Mouse (Mus musculus) embryonic facial prominence, embryonic 11.5 days (tissue): ENCODE measurements around the gene Peak1. TPM values are rescaled to one million over a fixed set of nuclear protein-coding genes. Genes with fewer than 3 reads are reported as not detected.

ENCODE experiments used
- ATAC-seq: fragments of 200-750 bp; cut with Nextera tagmentation; replicated peaks from 2 replicates; pipeline ENCODE4 v1.8.0; 2017; ENCODE audit warnings: low read depth; ENCODE audit not compliant: insufficient number of reproducible peaks, low FRiP score, low TSS enrichment
- DNase-seq: peaks from one replicate; pipeline ENCODE4 v3.0.0-alpha.2; 2015; ENCODE audit warnings: low spot score
- H3K27ac ChIP-seq: fragments of 300-500 bp; sonication (generic); replicated peaks from 2 replicates; pipeline ENCODE4 v1.5.1; 2014; ENCODE audit warnings: mild to moderate bottlenecking, low read depth, low read length, control low read depth
- H3K27me3 ChIP-seq: fragments of 300-500 bp; sonication (generic); 2 replicates; pipeline ENCODE4 v1.6.1; 2014; ENCODE audit warnings: mild to moderate bottlenecking, low read length, moderate library complexity, mixed read lengths; ENCODE audit not compliant: control insufficient read depth, insufficient read depth
- H3K36me3 ChIP-seq: fragments of 300-500 bp; sonication (generic); replicated peaks from 2 replicates; pipeline ENCODE4 v1.6.1; 2014; ENCODE audit warnings: low read depth, mild to moderate bottlenecking, low read length, moderate library complexity, mixed read lengths; ENCODE audit not compliant: control insufficient read depth, insufficient read depth
- H3K4me1 ChIP-seq: fragments of 300-500 bp; sonication (generic); 2 replicates; pipeline ENCODE4 v1.6.1; 2014; ENCODE audit warnings: low read length, mixed read lengths; ENCODE audit not compliant: control insufficient read depth, insufficient read depth
- H3K4me2 ChIP-seq: fragments of 300-500 bp; sonication (generic); 2 replicates; pipeline ENCODE4 v1.6.1; 2014; ENCODE audit warnings: low read depth, mild to moderate bottlenecking, control low read depth, low read length, moderate library complexity
- H3K4me3 ChIP-seq: fragments of 300-500 bp; sonication (generic); 2 replicates; pipeline ENCODE4 v1.5.1; 2014; ENCODE audit warnings: low read depth, low read length, control low read depth
- H3K9ac ChIP-seq: fragments of 300-500 bp; sonication (generic); replicated peaks from 2 replicates; pipeline ENCODE4 v1.6.1; 2014; ENCODE audit warnings: mild to moderate bottlenecking, control low read depth, low read length
- H3K9me3 ChIP-seq: fragments of 300-500 bp; sonication (generic); replicated peaks from 2 replicates; pipeline ENCODE4 v1.6.1; 2016; ENCODE audit warnings: mild to moderate bottlenecking, low read length, inconsistent platforms, mixed read lengths; ENCODE audit not compliant: control insufficient read depth
- WGBS: fragments of 180-500 bp; shearing (Covaris S2); extraction: QIAGEN DNeasy Blood & Tissue Kit; methylation state at CpG from one replicate; pipeline ENCODE4 v1.1.7; 2014; 5-methylcytosine and 5-hydroxymethylcytosine counted together
- polyA plus RNA-seq: library from polyadenylated mRNA; unstranded; fragments of >200 nt; fragmentation: Nextera tagmentation; extraction: Ambion mirVana; gene quantifications from 2 replicates; pipeline ENCODE4 v1.2.1, GENCODE M21; 2014

The Peak1 gene
- polyA plus RNA-seq, 1 experiment from 2014 or later: 8.8 TPM

DNA sequence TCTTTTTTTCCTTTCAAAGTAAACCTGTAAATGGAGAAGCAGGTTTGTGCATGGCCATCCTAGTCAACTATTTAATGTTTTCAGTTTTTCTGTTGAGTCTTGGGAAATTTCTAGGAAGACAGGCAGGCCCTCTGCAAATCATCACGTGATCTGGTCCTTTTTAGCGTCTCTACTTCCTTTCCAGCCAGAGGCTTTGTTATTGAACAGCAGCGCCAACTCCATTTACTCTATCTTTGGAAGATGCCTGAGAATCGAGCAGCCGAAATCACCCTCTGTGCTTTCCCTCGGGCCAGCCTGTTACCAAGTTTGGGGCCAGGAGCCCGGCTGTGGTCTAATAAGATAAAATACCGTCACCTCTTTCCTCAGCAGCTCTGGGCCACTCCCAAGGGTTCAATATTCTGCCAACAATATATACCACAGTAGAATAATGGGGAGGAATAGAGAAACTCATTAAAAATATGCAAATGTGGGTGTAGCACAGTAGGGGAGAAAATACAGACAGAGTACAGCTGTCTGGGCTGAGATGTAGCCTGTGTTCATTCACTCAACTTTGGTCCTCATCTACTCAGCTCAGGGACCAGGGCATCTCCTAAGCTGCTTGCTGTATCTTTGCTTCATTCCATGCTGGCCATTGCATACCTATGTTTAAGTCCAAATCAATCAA, 237.6 kb downstream of the Peak1 start:
- H3K4me2 ChIP-seq: no peak overlapping the region
- H3K36me3 ChIP-seq: no peaks in the 10 kb centered on the region
- no peak overlapping the region for H3K27ac ChIP-seq
- H3K4me3 ChIP-seq: no peak overlapping the region
- H3K9ac ChIP-seq: no peak overlapping the region
- H3K4me1 ChIP-seq: no peaks in the 10 kb centered on the region
- WGBS: 41% methylated on average over 8 of the region's 8 CpGs
- no peak for DNase-seq
- ATAC-seq: no peak
- no peaks in the 10 kb centered on the region for H3K27me3 ChIP-seq
- H3K9me3 ChIP-seq: no peaks in the 10 kb centered on the region

- DNase-seq: peak; percentile 38
- H3K9ac ChIP-seq: no peak overlapping the region
- no peak for ATAC-seq
- WGBS: 76% methylated on average over 6 of the region's 6 CpGs
- no peaks in the 10 kb centered on the region for H3K9me3 ChIP-seq
- no peaks in the 10 kb centered on the region for H3K4me1 ChIP-seq
- H3K27ac ChIP-seq: no peak overlapping the region
- H3K4me3 ChIP-seq: no peak overlapping the region
- H3K27me3 ChIP-seq: no peaks in the 10 kb centered on the region
- no peak overlapping the region for H3K4me2 ChIP-seq
- no peaks in the 10 kb centered on the region for H3K36me3 ChIP-seq
These were observed 238.3 kb downstream of the Peak1 start for GRCm38 (mm10) chr9:56179416-56180117.

DNA sequence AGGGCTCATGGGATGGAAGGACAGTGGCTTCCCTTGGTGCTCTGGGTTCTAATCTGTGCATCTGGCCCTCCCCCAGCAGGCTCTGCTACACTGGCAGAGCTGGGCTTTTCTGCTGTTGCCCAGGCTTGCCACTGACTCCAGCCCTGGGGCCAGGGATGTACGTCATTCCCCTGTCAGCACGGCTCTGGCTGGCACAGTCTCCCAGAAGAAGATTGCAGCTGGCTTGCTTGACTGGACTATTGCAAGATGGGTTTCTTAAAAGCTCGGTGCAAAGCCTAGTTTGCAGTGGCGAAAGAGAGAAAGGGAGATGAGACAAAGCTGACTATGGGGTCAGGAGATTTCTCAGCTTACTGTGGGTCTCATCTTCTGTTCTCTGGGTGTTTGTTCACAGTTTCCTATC, 240.5 kb downstream of the Peak1 start:
- Histone ChIP-seq H3K4me3 (no peak overlapping the region), H3K36me3 (no peaks in the 10 kb centered on the region), H3K4me1 (no peaks in the 10 kb centered on the region), H3K4me2 (no peak overlapping the region), H3K27me3 (no peaks in the 10 kb centered on the region), H3K9me3 (no peaks in the 10 kb centered on the region), H3K9ac (no peak overlapping the region), H3K27ac (no peak overlapping the region)
- ATAC-seq: no peak
- WGBS: 70% methylated on average over 4 of the region's 4 CpGs
- DNase-seq: no peak

GRCm38 (mm10) chr9:56175316-56175715, 242.6 kb downstream of the Peak1 start:
- no peak overlapping the region for H3K4me2 ChIP-seq
- 86% methylated on average over 3 of the region's 3 CpGs for WGBS
- H3K27ac ChIP-seq: no peak overlapping the region
- no peaks in the 10 kb centered on the region for H3K36me3 ChIP-seq
- DNase-seq (no peak), ATAC-seq (no peak)
- H3K4me3 ChIP-seq: no peak overlapping the region
- no peaks in the 10 kb centered on the region for H3K27me3 ChIP-seq
- H3K9me3 ChIP-seq: no peaks in the 10 kb centered on the region
- H3K4me1 ChIP-seq: no peaks in the 10 kb centered on the region
- no peak overlapping the region for H3K9ac ChIP-seq

DNA sequence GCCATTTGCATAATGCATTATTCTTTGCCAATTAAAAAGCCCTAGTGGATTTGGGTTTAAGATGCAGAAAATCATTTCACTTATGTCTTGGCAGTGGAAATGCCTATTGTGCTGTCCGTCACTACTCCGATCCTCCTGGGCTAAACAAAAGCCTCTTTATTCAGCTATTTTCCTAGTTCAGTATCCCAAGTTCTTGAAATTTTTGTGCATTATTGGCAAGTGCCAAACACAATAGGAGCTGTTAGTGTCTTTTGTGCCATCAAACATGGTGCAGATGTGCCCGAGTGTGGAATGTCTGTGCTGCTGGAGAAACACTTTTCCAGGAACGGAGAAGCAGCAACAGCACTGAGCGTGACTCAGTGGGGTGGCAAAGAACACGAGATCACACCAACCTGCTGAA, 250.2 kb downstream of the Peak1 start:
- Histone ChIP-seq H3K9me3 (no peaks in the 10 kb centered on the region), H3K9ac (no peak overlapping the region), H3K4me3 (no peak overlapping the region), H3K36me3 (no peaks in the 10 kb centered on the region), H3K4me2 (no peak overlapping the region), H3K27ac (no peak overlapping the region), H3K27me3 (no peaks in the 10 kb centered on the region), H3K4me1 (no peaks in the 10 kb centered on the region)
- ATAC-seq: no peak
- 39% methylated on average over 6 of the region's 6 CpGs for WGBS
- no peak for DNase-seq

DNA sequence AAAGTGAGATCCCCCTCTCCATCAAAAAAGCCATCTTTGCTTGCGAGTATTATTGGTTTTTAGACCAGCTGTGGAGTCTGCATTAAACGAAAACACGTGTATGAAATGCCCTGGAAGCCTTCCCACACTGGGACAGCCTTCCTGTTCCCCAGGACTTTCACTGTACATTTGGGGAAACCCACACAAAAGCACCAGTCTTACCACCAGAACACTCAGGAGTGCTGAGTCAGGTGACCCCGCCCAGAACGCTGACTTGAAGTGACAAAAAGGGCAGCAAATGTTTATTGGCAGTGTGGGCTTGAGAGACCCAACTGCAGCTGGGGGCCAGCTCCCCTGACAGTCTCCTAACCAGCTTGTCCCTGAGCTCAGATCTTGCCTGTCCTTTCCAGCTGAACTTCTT, 251.7 kb downstream of the Peak1 start:
- H3K4me3 ChIP-seq: no peak overlapping the region
- H3K36me3 ChIP-seq: no peaks in the 10 kb centered on the region
- no peak for ATAC-seq
- no peak overlapping the region for H3K9ac ChIP-seq
- no peaks in the 10 kb centered on the region for H3K9me3 ChIP-seq
- H3K27ac ChIP-seq: no peak overlapping the region
- DNase-seq: peak; percentile 35
- WGBS: 49% methylated on average over 5 of the region's 5 CpGs
- no peaks in the 10 kb centered on the region for H3K4me1 ChIP-seq
- H3K27me3 ChIP-seq: no peaks in the 10 kb centered on the region
- no peak overlapping the region for H3K4me2 ChIP-seq

DNA sequence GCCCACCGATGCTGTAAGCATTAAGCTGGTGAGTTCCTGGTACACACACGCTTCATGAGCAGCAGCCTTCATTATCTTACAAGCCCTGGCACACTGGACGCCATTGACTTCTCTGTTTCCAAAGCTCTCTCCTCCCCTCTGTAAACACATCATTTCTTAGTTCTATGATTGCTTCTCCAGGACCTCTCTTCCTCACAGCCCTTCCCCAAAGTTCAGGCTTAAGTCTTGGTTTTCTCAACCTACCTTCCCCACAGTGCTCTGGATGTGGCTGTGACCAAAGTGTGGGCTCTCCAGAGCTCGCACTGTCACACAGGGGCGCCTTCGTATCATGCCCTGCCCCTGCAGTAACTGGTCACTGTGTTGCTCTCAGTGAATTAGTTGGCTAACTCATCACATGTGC, 252.5 kb downstream of the Peak1 start, which contains the start of gene Tspan3:
TSS of gene Tspan3 (minus strand) at position 101 of the 400 bp plus-strand sequence.
- H3K27me3 ChIP-seq: no peaks in the 10 kb centered on the region
- no peak within 1 kb of the TSS for H3K27ac ChIP-seq
- DNase-seq: no peak
- ATAC-seq: no peak
- H3K4me3 ChIP-seq: no peak within 1 kb of the TSS
- no peak within 1 kb of the TSS for H3K4me2 ChIP-seq
- no peaks in the 10 kb centered on the region for H3K9me3 ChIP-seq
- H3K36me3 ChIP-seq: no peaks in the 10 kb centered on the region
- H3K4me1 ChIP-seq: no peaks in the 10 kb centered on the region
- 86% methylated on average over 6 of the region's 6 CpGs for WGBS
- H3K9ac ChIP-seq: no peak within 1 kb of the TSS

- ATAC-seq (peak; percentile 95), DNase-seq (peak; percentile 96)
These were observed 257.3 kb downstream of the Peak1 start for GRCm38 (mm10) chr9:56160341-56161141.

More at GRCm38 (mm10) chr9:56160341-56161141, 257.3 kb downstream of the Peak1 start:
- H3K4me3 ChIP-seq: peak overlapping the region; percentile 80
- H3K4me2 ChIP-seq: peak overlapping the region; percentile 41
- peak overlapping the region; percentile 95 for H3K9ac ChIP-seq
- no peaks in the 10 kb centered on the region for H3K36me3 ChIP-seq
- no peaks in the 10 kb centered on the region for H3K9me3 ChIP-seq
- WGBS: under 1% methylated on average over 81 of the region's 82 CpGs
- peak overlapping the region; percentile 85 for H3K27ac ChIP-seq
- H3K27me3 ChIP-seq: no peaks in the 10 kb centered on the region
- H3K4me1 ChIP-seq: no peaks in the 10 kb centered on the region
